Mouse (Mus musculus) hindbrain, embryonic 13.5 days (tissue): ENCODE results near the gene Epb41l1. TPM values are rescaled to one million over a fixed set of nuclear protein-coding genes. Genes with fewer than 3 reads are reported as not detected.
A peak's percentile ranks its signal among the peaks of the same experiment; 100 is the strongest.

Source experiments
- ATAC-seq: fragments of 200-750 bp; cut with Nextera tagmentation; 2 replicates; pipeline ENCODE4 v1.8.0; 2017; ENCODE audit warnings: moderate TSS enrichment; ENCODE audit not compliant: low FRiP score
- H3K27ac ChIP-seq: fragments of 300-500 bp; sonication (generic); 2 replicates; pipeline ENCODE4 v1.5.1; 2015; ENCODE audit warnings: inconsistent platforms, mild to moderate bottlenecking, moderate library complexity
- H3K27me3 ChIP-seq: fragments of 300-500 bp; sonication (generic); 2 replicates; pipeline ENCODE4 v1.6.1; 2015; ENCODE audit warnings: mild to moderate bottlenecking, inconsistent platforms
- H3K36me3 ChIP-seq: fragments of 300-500 bp; sonication (generic); 2 replicates; pipeline ENCODE4 v1.6.1; 2015; ENCODE audit warnings: mild to moderate bottlenecking, inconsistent platforms
- H3K4me1 ChIP-seq: fragments of 300-500 bp; sonication (generic); replicated peaks from 2 replicates; pipeline ENCODE4 v1.6.1; 2015; ENCODE audit warnings: inconsistent platforms
- H3K4me2 ChIP-seq: fragments of 300-500 bp; sonication (generic); 2 replicates; pipeline ENCODE4 v1.6.1; 2015; ENCODE audit warnings: inconsistent platforms, mild to moderate bottlenecking, moderate library complexity
- H3K4me3 ChIP-seq: fragments of 300-500 bp; sonication (generic); 2 replicates; pipeline ENCODE4 v1.5.1; 2015; ENCODE audit warnings: mild to moderate bottlenecking, inconsistent platforms
- H3K9ac ChIP-seq: fragments of 300-500 bp; sonication (generic); 2 replicates; pipeline ENCODE4 v1.6.1; 2015; ENCODE audit warnings: mild to moderate bottlenecking, inconsistent platforms
- H3K9me3 ChIP-seq: fragments of 300-500 bp; sonication (generic); 2 replicates; pipeline ENCODE4 v1.6.1; 2016; ENCODE audit warnings: inconsistent platforms
- WGBS: fragments of 180-500 bp; shearing (Covaris S2); methylation state at CpG from one replicate; pipeline ENCODE4 v1.1.7; 2015; 5-methylcytosine and 5-hydroxymethylcytosine counted together
- polyA plus RNA-seq: library from polyadenylated mRNA; unstranded; fragments of >200 nt; fragmentation: Nextera tagmentation; extraction: Ambion mirVana; gene quantifications from 2 replicates; pipeline ENCODE4 v1.2.1, GENCODE M21; 2015

Gene Epb41l1
- polyA plus RNA-seq, 1 experiment from 2014 or later: 11.5 TPM

- 81% methylated on average over 10 of the region's 10 CpGs for WGBS
- no peak overlapping the region for H3K4me2 ChIP-seq
- peaks cover 29% of the 10 kb centered on the region for H3K4me1 ChIP-seq
- no peak overlapping the region for H3K27ac ChIP-seq
- 0 out of 2 replicates have a peak, but pooled peaks cover 4% of the 10 kb centered on the region for H3K36me3 ChIP-seq
- no peak overlapping the region for H3K4me3 ChIP-seq
- no peak overlapping the region for H3K9ac ChIP-seq
- H3K27me3 ChIP-seq: no peaks in the 10 kb centered on the region; the same call in 1 of the 2 replicates
- ATAC-seq: no peak
- H3K9me3 ChIP-seq: no peaks in the 10 kb centered on the region
Observed at GRCm38 (mm10) chr2:156429836-156430235, 9.1 kb downstream of the Epb41l1 start.

- 38% methylated on average over 4 of the region's 4 CpGs for WGBS
- H3K36me3 ChIP-seq: 0 out of 2 replicates have a peak, but pooled peaks cover 4% of the 10 kb centered on the region
Observed at GRCm38 (mm10) chr2:156430326-156430725, 9.6 kb downstream of the Epb41l1 start.

GRCm38 (mm10) chr2:156431409-156431808 is 10.7 kb downstream of the Epb41l1 start:
- Histone ChIP-seq H3K27ac (no peak overlapping the region), H3K4me1 (peaks cover 15% of the 10 kb centered on the region), H3K9ac (no peak overlapping the region), H3K9me3 (no peaks in the 10 kb centered on the region), H3K4me3 (no peak overlapping the region), H3K4me2 (no peak overlapping the region), H3K27me3 (no peaks in the 10 kb centered on the region), H3K36me3 (0 out of 2 replicates have a peak, but pooled peaks cover 4% of the 10 kb centered on the region)
- no peak for ATAC-seq
- WGBS: 69% methylated on average over 6 of the region's 6 CpGs

More at GRCm38 (mm10) chr2:156430326-156430725, 9.6 kb downstream of the Epb41l1 start:
- Histone ChIP-seq H3K27me3 (no peaks in the 10 kb centered on the region), H3K4me1 (peaks cover 25% of the 10 kb centered on the region), H3K27ac (no peak overlapping the region), H3K9me3 (no peaks in the 10 kb centered on the region), H3K4me2 (no peak overlapping the region), H3K9ac (no peak overlapping the region), H3K4me3 (no peak overlapping the region)
- no peak for ATAC-seq

- H3K27me3 ChIP-seq: no peaks in the 10 kb centered on the region
- H3K4me1 ChIP-seq: peaks cover 11% of the 10 kb centered on the region
- H3K4me3 ChIP-seq: no peak overlapping the region
- no peak overlapping the region for H3K4me2 ChIP-seq
- no peak for ATAC-seq
- no peaks in the 10 kb centered on the region for H3K9me3 ChIP-seq
- no peak overlapping the region for H3K27ac ChIP-seq
- H3K36me3 ChIP-seq: 0 out of 2 replicates have a peak, but pooled peaks cover 2% of the 10 kb centered on the region
- H3K9ac ChIP-seq: no peak overlapping the region
- WGBS: 92% methylated on average over 3 of the region's 3 CpGs
Observed at GRCm38 (mm10) chr2:156432086-156432485, 11.4 kb downstream of the Epb41l1 start.

- 44% methylated on average over 9 of the region's 9 CpGs for WGBS
Observed at GRCm38 (mm10) chr2:156432874-156433868, 12.5 kb downstream of the Epb41l1 start.

GRCm38 (mm10) chr2:156437637-156438036 is 16.9 kb downstream of the Epb41l1 start:
- H3K36me3 ChIP-seq: peaks cover 12% of the 10 kb centered on the region; the same call in 1 of the 2 replicates
- peaks cover 25% of the 10 kb centered on the region for H3K4me1 ChIP-seq
- ATAC-seq: no peak
- no peaks in the 10 kb centered on the region for H3K9me3 ChIP-seq
- no peak overlapping the region for H3K27ac ChIP-seq
- no peak overlapping the region for H3K4me3 ChIP-seq
- H3K9ac ChIP-seq: no peak overlapping the region
- no peak overlapping the region for H3K4me2 ChIP-seq
- H3K27me3 ChIP-seq: no peaks in the 10 kb centered on the region
- WGBS: 94% methylated on average over 11 of the region's 11 CpGs

More at GRCm38 (mm10) chr2:156432874-156433868, 12.5 kb downstream of the Epb41l1 start:
- Histone ChIP-seq H3K4me3 (no peak overlapping the region), H3K4me2 (no peak overlapping the region), H3K9ac (no peak overlapping the region), H3K9me3 (no peaks in the 10 kb centered on the region), H3K36me3 (peaks cover under 1% of the 10 kb centered on the region; the same call in 1 of the 2 replicates), H3K27me3 (no peaks in the 10 kb centered on the region), H3K27ac (0 out of 2 replicates have a peak overlapping the region, but pooled peaks have one; percentile 8), H3K4me1 (peaks cover 11% of the 10 kb centered on the region)
- ATAC-seq: no peak; the same call in 1 of the 2 replicates

- H3K36me3 ChIP-seq: peaks cover 25% of the 10 kb centered on the region
- no peaks in the 10 kb centered on the region for H3K27me3 ChIP-seq
- no peak for ATAC-seq
- no peaks in the 10 kb centered on the region for H3K9me3 ChIP-seq
- H3K4me1 ChIP-seq: peaks cover 16% of the 10 kb centered on the region
- WGBS: 42% methylated on average over 11 of the region's 11 CpGs
- no peak overlapping the region for H3K27ac ChIP-seq
- H3K9ac ChIP-seq: no peak overlapping the region
- H3K4me2 ChIP-seq: no peak overlapping the region
- H3K4me3 ChIP-seq: no peak overlapping the region
Observed at GRCm38 (mm10) chr2:156439666-156440462, 19.2 kb downstream of the Epb41l1 start.

GRCm38 (mm10) chr2:156441909-156442308 is 21.2 kb downstream of the Epb41l1 start:
- H3K4me2 ChIP-seq: no peak overlapping the region
- no peaks in the 10 kb centered on the region for H3K9me3 ChIP-seq
- no peak overlapping the region for H3K9ac ChIP-seq
- H3K27ac ChIP-seq: no peak overlapping the region
- peaks cover 43% of the 10 kb centered on the region for H3K36me3 ChIP-seq
- ATAC-seq: no peak
- peaks cover 16% of the 10 kb centered on the region for H3K4me1 ChIP-seq
- WGBS: 42% methylated on average over 6 of the region's 6 CpGs
- H3K27me3 ChIP-seq: no peaks in the 10 kb centered on the region
- no peak overlapping the region for H3K4me3 ChIP-seq

GRCm38 (mm10) chr2:156443323-156443722 is 22.6 kb downstream of the Epb41l1 start:
- Histone ChIP-seq H3K9ac (no peak overlapping the region), H3K27me3 (no peaks in the 10 kb centered on the region), H3K4me1 (peaks cover 16% of the 10 kb centered on the region), H3K9me3 (no peaks in the 10 kb centered on the region), H3K4me3 (no peak overlapping the region), H3K36me3 (peaks cover 44% of the 10 kb centered on the region), H3K27ac (no peak overlapping the region), H3K4me2 (no peak overlapping the region)
- WGBS: 66% methylated on average over 1 of the region's 1 CpGs
- no peak for ATAC-seq

GRCm38 (mm10) chr2:156446489-156447035 is 25.9 kb downstream of the Epb41l1 start:
- WGBS: 83% methylated on average over 9 of the region's 9 CpGs
- Histone ChIP-seq H3K9me3 (no peaks in the 10 kb centered on the region), H3K4me2 (no peak overlapping the region), H3K27ac (no peak overlapping the region), H3K9ac (no peak overlapping the region), H3K4me3 (no peak overlapping the region), H3K4me1 (peaks cover 8% of the 10 kb centered on the region), H3K36me3 (peaks cover 50% of the 10 kb centered on the region), H3K27me3 (no peaks in the 10 kb centered on the region)
- ATAC-seq: no peak

GRCm38 (mm10) chr2:156447413-156448295 is 26.9 kb downstream of the Epb41l1 start:
- Histone ChIP-seq H3K9me3 (no peaks in the 10 kb centered on the region), H3K4me3 (no peak overlapping the region), H3K4me1 (peaks cover 8% of the 10 kb centered on the region; the same call in 1 of the 2 replicates), H3K27me3 (no peaks in the 10 kb centered on the region), H3K27ac (no peak overlapping the region), H3K36me3 (peaks cover 50% of the 10 kb centered on the region), H3K9ac (no peak overlapping the region), H3K4me2 (no peak overlapping the region)
- ATAC-seq: no peak
- WGBS: 23% methylated on average over 10 of the region's 10 CpGs
